Mouse (Mus musculus) embryonic facial prominence, embryonic 11.5 days (tissue): ENCODE results near the gene Bcam. TPM values are rescaled to one million over a fixed set of nuclear protein-coding genes. Genes with fewer than 3 reads are reported as not detected.
A peak's percentile ranks its signal among the peaks of the same experiment; 100 is the strongest.

Experiments used
- ATAC-seq: fragments of 200-750 bp; cut with Nextera tagmentation; replicated peaks from 2 replicates; pipeline ENCODE4 v1.8.0; 2017; ENCODE audit warnings: low read depth; ENCODE audit not compliant: insufficient number of reproducible peaks, low FRiP score, low TSS enrichment
- DNase-seq: peaks from one replicate; pipeline ENCODE4 v3.0.0-alpha.2; 2015; ENCODE audit warnings: low spot score
- H3K27ac ChIP-seq: fragments of 300-500 bp; sonication (generic); replicated peaks from 2 replicates; pipeline ENCODE4 v1.5.1; 2014; ENCODE audit warnings: mild to moderate bottlenecking, low read depth, low read length, control low read depth
- H3K27me3 ChIP-seq: fragments of 300-500 bp; sonication (generic); 2 replicates; pipeline ENCODE4 v1.6.1; 2014; ENCODE audit warnings: mild to moderate bottlenecking, low read length, moderate library complexity, mixed read lengths; ENCODE audit not compliant: control insufficient read depth, insufficient read depth
- H3K36me3 ChIP-seq: fragments of 300-500 bp; sonication (generic); replicated peaks from 2 replicates; pipeline ENCODE4 v1.6.1; 2014; ENCODE audit warnings: low read depth, mild to moderate bottlenecking, low read length, moderate library complexity, mixed read lengths; ENCODE audit not compliant: control insufficient read depth, insufficient read depth
- H3K4me1 ChIP-seq: fragments of 300-500 bp; sonication (generic); 2 replicates; pipeline ENCODE4 v1.6.1; 2014; ENCODE audit warnings: low read length, mixed read lengths; ENCODE audit not compliant: control insufficient read depth, insufficient read depth
- H3K4me2 ChIP-seq: fragments of 300-500 bp; sonication (generic); 2 replicates; pipeline ENCODE4 v1.6.1; 2014; ENCODE audit warnings: low read depth, mild to moderate bottlenecking, control low read depth, low read length, moderate library complexity
- H3K4me3 ChIP-seq: fragments of 300-500 bp; sonication (generic); 2 replicates; pipeline ENCODE4 v1.5.1; 2014; ENCODE audit warnings: low read depth, low read length, control low read depth
- H3K9ac ChIP-seq: fragments of 300-500 bp; sonication (generic); replicated peaks from 2 replicates; pipeline ENCODE4 v1.6.1; 2014; ENCODE audit warnings: mild to moderate bottlenecking, control low read depth, low read length
- H3K9me3 ChIP-seq: fragments of 300-500 bp; sonication (generic); replicated peaks from 2 replicates; pipeline ENCODE4 v1.6.1; 2016; ENCODE audit warnings: mild to moderate bottlenecking, low read length, inconsistent platforms, mixed read lengths; ENCODE audit not compliant: control insufficient read depth
- whole genome bisulfite sequencing: fragments of 180-500 bp; shearing (Covaris S2); extraction: QIAGEN DNeasy Blood & Tissue Kit; methylation state at CpG from one replicate; pipeline ENCODE4 v1.1.7; 2014; 5-methylcytosine and 5-hydroxymethylcytosine counted together
- polyA plus RNA-seq: library from polyadenylated mRNA; unstranded; fragments of >200 nt; fragmentation: Nextera tagmentation; extraction: Ambion mirVana; gene quantifications from 2 replicates; pipeline ENCODE4 v1.2.1, GENCODE M21; 2014

Gene Bcam
- 43.8 and 52.0 TPM in 2 replicates for polyA plus RNA-seq

DNA sequence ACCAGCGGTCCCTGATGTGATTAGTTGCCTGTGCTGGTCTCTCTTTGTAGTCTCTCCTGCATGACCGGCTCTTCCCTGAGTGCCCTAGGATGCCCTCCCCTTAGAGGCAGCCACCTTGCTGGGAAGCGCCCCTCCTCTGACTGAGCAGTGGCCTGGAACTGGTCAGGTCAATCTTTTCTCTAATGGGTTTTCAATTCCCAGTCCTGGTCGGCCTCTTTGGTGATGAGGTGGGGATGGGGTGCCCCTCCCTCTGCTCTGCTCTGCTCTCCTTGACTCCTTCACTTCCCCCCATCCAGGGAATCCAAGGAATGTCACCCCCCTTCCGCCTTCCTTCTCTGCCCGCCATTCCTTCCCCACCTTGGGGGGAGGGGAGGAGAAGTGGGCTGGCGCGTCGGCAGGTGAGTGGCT, at the start of gene Bcam:
Gene Bcam, minus strand, starts transcription at position 33 of the 408 bp plus-strand sequence.
- Histone ChIP-seq H3K9ac (peak within 1 kb of the TSS; percentile 62), H3K36me3 (no peaks in the 10 kb centered on the region), H3K9me3 (no peaks in the 10 kb centered on the region), H3K27ac (peak within 1 kb of the TSS; percentile 47; the same call in 1 of the 2 replicates), H3K4me3 (peak within 1 kb of the TSS; percentile 34), H3K27me3 (peaks cover 5% of the 10 kb centered on the region; the same call in 1 of the 2 replicates), H3K4me2 (peak within 1 kb of the TSS; percentile 82), H3K4me1 (peaks cover 14% of the 10 kb centered on the region)
- ATAC-seq (peak; percentile 57), DNase-seq (peak; percentile 76)
- 2% methylated on average over 9 of the region's 9 CpGs for WGBS

- no peak for DNase-seq
- Histone ChIP-seq H3K36me3 (no peaks in the 10 kb centered on the region), H3K9ac (no peak overlapping the region), H3K4me3 (no peak overlapping the region), H3K27ac (no peak overlapping the region), H3K4me2 (no peak overlapping the region), H3K4me1 (peaks cover 12% of the 10 kb centered on the region), H3K9me3 (no peaks in the 10 kb centered on the region), H3K27me3 (peaks cover 14% of the 10 kb centered on the region)
- 88% methylated on average over 7 of the region's 7 CpGs for whole genome bisulfite sequencing
- ATAC-seq, result no peak
Observed at GRCm38 (mm10) chr7:19818875-19819274, 48.1 kb upstream of the Bcam start.

- H3K27me3 ChIP-seq, result peaks cover 14% of the 10 kb centered on the region
- H3K4me1 ChIP-seq, result peaks cover 10% of the 10 kb centered on the region
- 83% methylated on average over 5 of the region's 5 CpGs for WGBS
- no peak for DNase-seq
- no peaks in the 10 kb centered on the region for H3K36me3 ChIP-seq
- H3K9me3 ChIP-seq, result no peaks in the 10 kb centered on the region
- ATAC-seq, result no peak
- H3K27ac ChIP-seq, result no peak overlapping the region
- H3K9ac ChIP-seq, result no peak overlapping the region
- H3K4me2 ChIP-seq, result no peak overlapping the region
- H3K4me3 ChIP-seq, result no peak overlapping the region
Observed at GRCm38 (mm10) chr7:19818440-19818839, 47.6 kb upstream of the Bcam start.

DNA sequence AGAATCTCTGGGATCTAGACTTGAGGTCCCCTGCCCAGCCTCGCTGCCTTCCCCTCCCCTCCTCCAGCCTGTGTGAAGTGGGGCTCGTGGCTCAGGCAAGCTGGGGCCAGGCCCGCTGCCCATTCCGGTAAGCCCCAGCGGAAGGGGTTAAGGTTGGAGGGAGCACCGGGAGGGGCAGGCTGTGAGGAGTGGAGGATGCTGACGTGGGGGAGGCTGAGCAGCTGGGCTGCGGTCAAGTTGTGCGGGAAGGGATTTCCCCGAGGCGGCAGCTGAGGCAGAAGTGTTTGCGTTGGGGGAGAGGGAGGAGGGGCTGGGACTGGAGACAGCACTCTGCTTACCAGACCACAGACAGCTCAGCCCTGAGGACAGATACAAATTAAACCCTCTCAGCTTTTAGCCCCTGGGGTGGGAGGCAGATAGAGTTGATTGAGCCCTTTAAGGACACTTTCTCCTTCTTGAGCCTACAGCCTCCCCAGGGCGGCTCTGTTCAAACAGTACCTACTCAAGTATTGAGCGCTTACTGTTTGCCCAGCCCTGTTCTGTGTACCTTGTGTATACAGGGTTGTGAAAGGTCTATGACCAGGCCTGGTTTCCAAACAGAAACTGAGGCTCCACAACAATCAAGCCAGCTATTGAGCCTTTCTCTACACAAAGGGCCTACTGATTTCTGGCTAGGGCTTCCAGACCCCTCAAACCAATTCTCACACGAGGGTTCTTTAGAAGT, 46.7 kb upstream of the Bcam start:
- H3K9me3 ChIP-seq, result no peaks in the 10 kb centered on the region
- peak overlapping the region; percentile 55 for H3K9ac ChIP-seq
- H3K36me3 ChIP-seq, result no peaks in the 10 kb centered on the region
- 5% methylated on average over 15 of the region's 15 CpGs for WGBS
- H3K27me3 ChIP-seq, result peaks cover 14% of the 10 kb centered on the region
- 0 out of 2 replicates have a peak overlapping the region, but pooled peaks have one; percentile 1 for H3K4me3 ChIP-seq
- ATAC-seq, result peak; percentile 75
- H3K4me1 ChIP-seq, result peaks cover 8% of the 10 kb centered on the region
- H3K4me2 ChIP-seq, result peak overlapping the region; percentile 62; the same call in 1 of the 2 replicates
- H3K27ac ChIP-seq, result peak overlapping the region; percentile 6; the same call in 1 of the 2 replicates
- peak; percentile 68 for DNase-seq

- peaks cover 8% of the 10 kb centered on the region for H3K4me1 ChIP-seq
- peak overlapping the region; percentile 55 for H3K9ac ChIP-seq
- H3K9me3 ChIP-seq, result no peaks in the 10 kb centered on the region
- H3K4me3 ChIP-seq, result peak overlapping the region; percentile 32
- DNase-seq (peak; percentile 78), ATAC-seq (peak; percentile 20; the same call in 1 of the 2 replicates)
- peak overlapping the region; percentile 62 for H3K4me2 ChIP-seq
- H3K27me3 ChIP-seq, result peaks cover 9% of the 10 kb centered on the region
- WGBS, result under 1% methylated on average over 27 of the region's 28 CpGs
- no peaks in the 10 kb centered on the region for H3K36me3 ChIP-seq
- no peak overlapping the region for H3K27ac ChIP-seq
Observed at GRCm38 (mm10) chr7:19816224-19816771, 45.5 kb upstream of the Bcam start.

DNA sequence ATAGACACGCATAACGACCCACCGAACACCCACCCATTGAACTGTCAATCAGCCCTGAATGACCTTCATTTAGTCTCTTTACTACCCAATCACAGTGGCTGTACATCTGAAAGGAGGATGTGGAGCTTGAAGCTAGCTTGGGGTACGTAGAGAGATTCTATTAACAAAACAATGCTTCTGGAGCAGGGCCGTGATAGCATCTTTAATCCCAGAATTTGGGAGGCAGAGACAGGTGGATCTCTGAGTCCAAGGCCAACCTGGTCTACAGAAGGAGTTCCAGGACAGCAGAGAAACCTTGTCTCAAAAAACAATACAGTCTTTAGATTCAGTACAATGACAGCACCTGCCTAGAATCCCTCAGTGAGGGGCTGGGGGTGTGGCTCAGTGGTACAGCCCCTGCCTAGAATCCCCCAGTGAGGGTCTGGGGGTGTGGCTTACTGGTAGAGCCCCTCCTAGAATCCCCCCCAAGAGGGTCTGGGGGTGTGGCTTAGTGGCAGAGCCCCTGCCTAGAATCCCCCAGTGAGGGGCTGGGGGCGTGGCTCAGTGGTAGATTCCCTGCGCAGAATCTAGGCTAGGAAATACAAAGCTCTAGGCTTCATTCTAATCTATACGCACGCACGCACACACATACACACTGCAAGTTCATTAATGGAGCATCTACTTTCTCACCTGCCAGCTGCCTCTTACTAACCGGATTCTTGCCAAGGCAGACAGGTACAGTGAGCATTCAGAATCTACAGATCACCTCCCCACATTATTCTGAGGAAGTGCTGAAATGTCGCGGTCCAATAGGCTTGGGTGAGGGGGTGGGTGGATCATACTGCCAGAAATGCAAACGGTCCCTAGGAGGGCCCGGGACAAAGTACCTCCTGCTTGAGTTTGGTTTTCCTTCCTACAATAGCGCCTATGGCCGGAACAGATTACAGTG, 44.7 kb upstream of the Bcam start:
- Histone ChIP-seq H3K9me3 (no peaks in the 10 kb centered on the region), H3K36me3 (no peaks in the 10 kb centered on the region), H3K4me2 (peak overlapping the region; percentile 62), H3K4me3 (peak overlapping the region; percentile 32), H3K9ac (peak overlapping the region; percentile 55), H3K4me1 (peaks cover 8% of the 10 kb centered on the region), H3K27ac (no peak overlapping the region), H3K27me3 (peaks cover 15% of the 10 kb centered on the region)
- 26% methylated on average over 17 of the region's 17 CpGs for WGBS
- ATAC-seq, result peak; percentile 6; the same call in 1 of the 2 replicates
- no peak for DNase-seq

- Histone ChIP-seq H3K27me3 (peaks cover 33% of the 10 kb centered on the region), H3K9me3 (no peaks in the 10 kb centered on the region), H3K9ac (no peak overlapping the region), H3K4me2 (no peak overlapping the region), H3K4me1 (peaks cover 8% of the 10 kb centered on the region), H3K4me3 (no peak overlapping the region), H3K27ac (no peak overlapping the region), H3K36me3 (no peaks in the 10 kb centered on the region)
- DNase-seq (no peak), ATAC-seq (no peak)
- 77% methylated on average over 6 of the region's 6 CpGs for WGBS
Observed at GRCm38 (mm10) chr7:19813579-19814122, 42.8 kb upstream of the Bcam start.
